Comparison of ENCODE assay signal across 8 mouse cellular contexts in genomic region chr3:89348911-89349868, GRCm38 (mm10). TPM values are rescaled to one million over a fixed set of nuclear protein-coding genes. Genes with fewer than 3 reads are reported as not detected.
A peak's percentile ranks its signal among the peaks of the same experiment; 100 is the strongest.
DNase-seq lines count a peak whose midpoint lies in the region; ATAC-seq and TF ChIP-seq lines count a peak whose summit lies in the region.

No protein-coding gene starts in this region.

- peak; percentile 33 for ATAC-seq in forebrain, embryonic 15.5 days (replicated peaks)
- ATAC-seq in hindbrain, embryonic 13.5 days (ENCODE audit: low FRiP score) = peak; percentile 43
- ATAC-seq in liver, embryonic 11.5 days (replicated peaks; ENCODE audit: low FRiP score) = no peak

- H3K4me1 ChIP-seq in liver, adult 2 months (ENCODE audit: control insufficient read depth, insufficient read depth, low read length) = no peaks in the 10 kb centered on the region
- H3K4me1 ChIP-seq in bone marrow macrophage, adult 2 months (ENCODE audit: control insufficient read depth, insufficient read depth, low read length) = peaks cover 24% of the 10 kb centered on the region
- H3K4me1 ChIP-seq in forebrain, embryonic 15.5 days = peaks cover 19% of the 10 kb centered on the region
- H3K4me1 ChIP-seq in hindbrain, embryonic 13.5 days (replicated peaks) = peaks cover 25% of the 10 kb centered on the region
- peaks cover 10% of the 10 kb centered on the region for H3K4me1 ChIP-seq in liver, embryonic 11.5 days (replicated peaks; ENCODE audit: control insufficient read depth, insufficient read depth, low read length)

- no peak for TF ChIP-seq POLR2A in liver, adult 2 months (IDR thresholded peaks at IDR 0.05; ENCODE audit: extremely low read depth, insufficient read depth, low read length)
- TF ChIP-seq POLR2A in bone marrow macrophage, adult 2 months (IDR thresholded peaks at IDR 0.05; ENCODE audit: borderline replicate concordance, low read depth, low read length) = no peak

- H3K27ac ChIP-seq in liver, adult 2 months (replicated peaks; ENCODE audit: insufficient read depth, low read depth, low read length) = no peak overlapping the region
- peak overlapping the region; percentile 78 for H3K27ac ChIP-seq in bone marrow macrophage, adult 2 months (ENCODE audit: insufficient read depth, low read depth, low read length)
- peak overlapping the region; percentile 90 for H3K27ac ChIP-seq in forebrain, embryonic 15.5 days (replicated peaks)
- peak overlapping the region; percentile 90; the same call in 1 of the 2 replicates for H3K27ac ChIP-seq in hindbrain, embryonic 13.5 days
- H3K27ac ChIP-seq in liver, embryonic 11.5 days (ENCODE audit: low read depth, low read length) = no peak overlapping the region

- 9% methylated on average over 38 of the region's 38 CpGs for WGBS in liver, adult 2 months
- WGBS in forebrain, embryonic 15.5 days = under 1% methylated on average over 38 of the region's 38 CpGs
- 1% methylated on average over 38 of the region's 38 CpGs for whole genome bisulfite sequencing in hindbrain, embryonic 13.5 days
- WGBS in liver, embryonic 11.5 days = 1% methylated on average over 38 of the region's 38 CpGs

- TF ChIP-seq CTCF in liver, adult 2 months (IDR thresholded peaks at IDR 0.05; ENCODE audit: low read depth, low read length) = no peak
- no peak for TF ChIP-seq CTCF in bone marrow macrophage, adult 2 months (IDR thresholded peaks at IDR 0.05; ENCODE audit: low read depth, low read length)

- no peaks in the 10 kb centered on the region for H3K36me3 ChIP-seq in liver, adult 2 months (ENCODE audit: control insufficient read depth, insufficient read depth, low read length)
- H3K36me3 ChIP-seq in forebrain, embryonic 15.5 days = peaks cover 3% of the 10 kb centered on the region; the same call in 1 of the 2 replicates
- H3K36me3 ChIP-seq in hindbrain, embryonic 13.5 days = peaks cover 20% of the 10 kb centered on the region
- no peaks in the 10 kb centered on the region for H3K36me3 ChIP-seq in liver, embryonic 11.5 days (ENCODE audit: control insufficient read depth, insufficient read depth, low read length)

- peak overlapping the region; percentile 94 for H3K4me2 ChIP-seq in forebrain, embryonic 15.5 days (replicated peaks)
- peak overlapping the region; percentile 91 for H3K4me2 ChIP-seq in hindbrain, embryonic 13.5 days
- H3K4me2 ChIP-seq in liver, embryonic 11.5 days = peak overlapping the region; percentile 97

- no peaks in the 10 kb centered on the region for H3K79me2 ChIP-seq in liver, adult 2 months (ENCODE audit: control insufficient read depth, insufficient read depth, low read length)

- no peak for DNase-seq in liver, adult 2 months (ENCODE audit: extremely low read depth, low read depth, low spot score)
- DNase-seq in liver = no peak
- no peak for DNase-seq in liver, embryonic 11.5 days (ENCODE audit: low spot score)
- peak; percentile 42 for DNase-seq in neural tube, embryonic 10.5 days (ENCODE audit: extremely low spot score, low spot score)
- no peak for DNase-seq in thymus, postnatal 0 days (ENCODE audit: low spot score)

- H3K9ac ChIP-seq in liver, adult 2 months (ENCODE audit: low read depth, low read length) = peak overlapping the region; percentile 62
- peak overlapping the region; percentile 75 for H3K9ac ChIP-seq in forebrain, embryonic 15.5 days (replicated peaks)
- peak overlapping the region; percentile 82 for H3K9ac ChIP-seq in hindbrain, embryonic 13.5 days
- peak overlapping the region; percentile 59 for H3K9ac ChIP-seq in liver, embryonic 11.5 days (ENCODE audit: low read depth, low read length)

- peak overlapping the region; percentile 66 for H3K4me3 ChIP-seq in liver, adult 2 months (ENCODE audit: insufficient read depth, low read depth, low read length)
- peak overlapping the region; percentile 79 for H3K4me3 ChIP-seq in bone marrow macrophage, adult 2 months (ENCODE audit: insufficient read depth, low read length)
- peak overlapping the region; percentile 64 for H3K4me3 ChIP-seq in forebrain, embryonic 15.5 days
- H3K4me3 ChIP-seq in hindbrain, embryonic 13.5 days = peak overlapping the region; percentile 61
- peak overlapping the region; percentile 64 for H3K4me3 ChIP-seq in liver, embryonic 11.5 days (ENCODE audit: low read depth, low read length)

- 0 out of 2 replicates have a peak, but pooled peaks cover 5% of the 10 kb centered on the region for H3K27me3 ChIP-seq in liver, adult 2 months (ENCODE audit: control insufficient read depth, insufficient read depth, low read length)
- H3K27me3 ChIP-seq in forebrain, embryonic 15.5 days = no peaks in the 10 kb centered on the region
- H3K27me3 ChIP-seq in hindbrain, embryonic 13.5 days = peaks cover 50% of the 10 kb centered on the region
- H3K27me3 ChIP-seq in liver, embryonic 11.5 days (replicated peaks; ENCODE audit: control insufficient read depth, insufficient read depth, low read length) = peaks cover 18% of the 10 kb centered on the region

- H3K9me3 ChIP-seq in forebrain, embryonic 15.5 days = no peaks in the 10 kb centered on the region
- no peaks in the 10 kb centered on the region for H3K9me3 ChIP-seq in hindbrain, embryonic 13.5 days
- no peaks in the 10 kb centered on the region for H3K9me3 ChIP-seq in liver, embryonic 11.5 days (ENCODE audit: control insufficient read depth, low read length)

RNA-seq across cellular contexts. Expression of gene Adam15, which starts 0.6 kb away (rescaled TPM):
- 1.4 and 2.6 TPM in 2 replicates for total RNA-seq in liver, adult 2 months (2014; rRNA removed)
- polyA plus RNA-seq in liver, adult 2 months (2012; rRNA removed) = 4.7 and 5.4 TPM in 2 replicates
- polyA plus RNA-seq in bone marrow macrophage, adult 2 months (2012; ENCODE audit: insufficient read depth, insufficient read length, missing spikeins) = 315 and 328 TPM in 2 replicates
- 32.9 and 34.0 TPM in 2 replicates for polyA plus RNA-seq in forebrain, embryonic 15.5 days (2015; fragmentation: Nextera tagmentation; extraction: Ambion mirVana)
- 41.5 and 47.0 TPM in 2 replicates for polyA plus RNA-seq in hindbrain, embryonic 13.5 days (2015; fragmentation: Nextera tagmentation; extraction: Ambion mirVana)
- polyA plus RNA-seq in liver, embryonic 11.5 days (2014; fragmentation: Nextera tagmentation; extraction: Ambion mirVana) = 19.5 and 23.2 TPM in 2 replicates
- polyA plus RNA-seq in thymus, postnatal 0 days (2015; fragmentation: Nextera tagmentation; extraction: Ambion mirVana) = 17.4 and 18.1 TPM in 2 replicates

RNA-seq across cellular contexts. Expression of gene Efna4, which starts 11.4 kb away (rescaled TPM):
- not detected in 2 replicates for total RNA-seq in liver, adult 2 months (2014; rRNA removed)
- polyA plus RNA-seq in liver, adult 2 months (2012; rRNA removed) = 0.06 and 0.27 TPM in 2 replicates
- not detected in 2 replicates for polyA plus RNA-seq in bone marrow macrophage, adult 2 months (2012; ENCODE audit: insufficient read depth, insufficient read length, missing spikeins)
- polyA plus RNA-seq in forebrain, embryonic 15.5 days (2015; fragmentation: Nextera tagmentation; extraction: Ambion mirVana) = 14.4 and 15.7 TPM in 2 replicates
- polyA plus RNA-seq in hindbrain, embryonic 13.5 days (2015; fragmentation: Nextera tagmentation; extraction: Ambion mirVana) = 8.6 and 9.8 TPM in 2 replicates
- 6.5 and 6.9 TPM in 2 replicates for polyA plus RNA-seq in liver, embryonic 11.5 days (2014; fragmentation: Nextera tagmentation; extraction: Ambion mirVana)
- 5.3 and 6.0 TPM in 2 replicates for polyA plus RNA-seq in thymus, postnatal 0 days (2015; fragmentation: Nextera tagmentation; extraction: Ambion mirVana)

RNA-seq across cellular contexts. Expression of gene Dcst2, which starts 12.6 kb away (rescaled TPM):
- total RNA-seq in liver, adult 2 months (2014; rRNA removed) = not detected in 2 replicates
- polyA plus RNA-seq in liver, adult 2 months (2012; rRNA removed) = 0.05 TPM in 1 of 2 replicates, not detected in the other
- not detected in 2 replicates for polyA plus RNA-seq in bone marrow macrophage, adult 2 months (2012; ENCODE audit: insufficient read depth, insufficient read length, missing spikeins)
- 0.11 and 0.13 TPM in 2 replicates for polyA plus RNA-seq in forebrain, embryonic 15.5 days (2015; fragmentation: Nextera tagmentation; extraction: Ambion mirVana)
- polyA plus RNA-seq in hindbrain, embryonic 13.5 days (2015; fragmentation: Nextera tagmentation; extraction: Ambion mirVana) = 0.14 and 0.17 TPM in 2 replicates
- 0.10 TPM in 1 of 2 replicates, not detected in the other for polyA plus RNA-seq in liver, embryonic 11.5 days (2014; fragmentation: Nextera tagmentation; extraction: Ambion mirVana)
- polyA plus RNA-seq in thymus, postnatal 0 days (2015; fragmentation: Nextera tagmentation; extraction: Ambion mirVana) = not detected in 2 replicates

RNA-seq across cellular contexts. Expression of gene Dcst1, which starts 15.9 kb away (rescaled TPM):
- not detected in 2 replicates for total RNA-seq in liver, adult 2 months (2014; rRNA removed)
- polyA plus RNA-seq in liver, adult 2 months (2012; rRNA removed) = 0.04 TPM in 1 of 2 replicates, not detected in the other
- polyA plus RNA-seq in bone marrow macrophage, adult 2 months (2012; ENCODE audit: insufficient read depth, insufficient read length, missing spikeins) = not detected in 2 replicates
- polyA plus RNA-seq in forebrain, embryonic 15.5 days (2015; fragmentation: Nextera tagmentation; extraction: Ambion mirVana) = 0.51 and 0.89 TPM in 2 replicates
- polyA plus RNA-seq in hindbrain, embryonic 13.5 days (2015; fragmentation: Nextera tagmentation; extraction: Ambion mirVana) = 1.1 and 1.3 TPM in 2 replicates
- not detected in 2 replicates for polyA plus RNA-seq in liver, embryonic 11.5 days (2014; fragmentation: Nextera tagmentation; extraction: Ambion mirVana)
- 0.10 and 0.14 TPM in 2 replicates for polyA plus RNA-seq in thymus, postnatal 0 days (2015; fragmentation: Nextera tagmentation; extraction: Ambion mirVana)

RNA-seq across cellular contexts. Expression of gene Efna3, which starts 26.4 kb away (rescaled TPM):
- total RNA-seq in liver, adult 2 months (2014; rRNA removed) = not detected in 2 replicates
- polyA plus RNA-seq in liver, adult 2 months (2012; rRNA removed) = not detected in 2 replicates
- polyA plus RNA-seq in bone marrow macrophage, adult 2 months (2012; ENCODE audit: insufficient read depth, insufficient read length, missing spikeins) = not detected in 2 replicates
- 41.0 and 42.5 TPM in 2 replicates for polyA plus RNA-seq in forebrain, embryonic 15.5 days (2015; fragmentation: Nextera tagmentation; extraction: Ambion mirVana)
- 46.8 and 49.7 TPM in 2 replicates for polyA plus RNA-seq in hindbrain, embryonic 13.5 days (2015; fragmentation: Nextera tagmentation; extraction: Ambion mirVana)
- 2.1 and 3.9 TPM in 2 replicates for polyA plus RNA-seq in liver, embryonic 11.5 days (2014; fragmentation: Nextera tagmentation; extraction: Ambion mirVana)
- 0.82 and 1.0 TPM in 2 replicates for polyA plus RNA-seq in thymus, postnatal 0 days (2015; fragmentation: Nextera tagmentation; extraction: Ambion mirVana)

Comparison
In these comparisons a context has a peak if more than half of its experiments do, and no peak if none do; other contexts are left out.
1. H3K27ac ChIP-seq: peak in bone marrow macrophage, adult 2 months (single experiment), forebrain, embryonic 15.5 days (single experiment) and hindbrain, embryonic 13.5 days (single experiment); none in liver, adult 2 months (single experiment) and liver, embryonic 11.5 days (single experiment).
2. Peak in every context shown above with its lines, with median percentiles within 50 percentile points of each other: H3K4me3 ChIP-seq, H3K9ac ChIP-seq and H3K4me2 ChIP-seq.